Mouse (Mus musculus) right cerebral cortex, postnatal 10 days (tissue): ENCODE measurements around the gene Supt3.

Source experiments
- DNase-seq, 2 experiments: peaks; one replicate each; pipeline ENCODE4 v3.0.0; 2021; ENCODE audit warnings: low spot score in 2 of 2

The Supt3 gene

DNA sequence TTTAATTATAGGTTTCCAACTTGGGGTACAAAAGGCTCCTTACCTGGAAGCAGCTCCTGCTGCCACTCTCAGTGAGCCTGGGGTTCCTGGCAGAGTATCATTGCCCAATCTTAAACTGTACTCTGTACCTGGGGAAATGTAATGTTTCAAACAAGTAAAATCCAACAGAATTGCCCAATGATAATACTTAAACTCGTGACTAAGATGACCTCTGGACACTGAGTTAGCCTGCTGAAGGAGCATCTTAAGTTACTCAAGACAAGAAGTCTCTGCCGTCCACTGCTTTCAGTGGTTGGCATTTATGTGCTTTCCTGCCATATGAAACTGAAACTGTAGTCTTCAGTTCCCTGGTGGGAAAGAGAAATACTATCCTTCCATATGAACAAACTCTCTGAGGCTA is 279.9 kb downstream of the Supt3 start:
- DNase-seq = no peak

GRCm38 (mm10) chr17:45057780-45058179 is 280.8 kb downstream of the Supt3 start:
- no peak for DNase-seq

DNA sequence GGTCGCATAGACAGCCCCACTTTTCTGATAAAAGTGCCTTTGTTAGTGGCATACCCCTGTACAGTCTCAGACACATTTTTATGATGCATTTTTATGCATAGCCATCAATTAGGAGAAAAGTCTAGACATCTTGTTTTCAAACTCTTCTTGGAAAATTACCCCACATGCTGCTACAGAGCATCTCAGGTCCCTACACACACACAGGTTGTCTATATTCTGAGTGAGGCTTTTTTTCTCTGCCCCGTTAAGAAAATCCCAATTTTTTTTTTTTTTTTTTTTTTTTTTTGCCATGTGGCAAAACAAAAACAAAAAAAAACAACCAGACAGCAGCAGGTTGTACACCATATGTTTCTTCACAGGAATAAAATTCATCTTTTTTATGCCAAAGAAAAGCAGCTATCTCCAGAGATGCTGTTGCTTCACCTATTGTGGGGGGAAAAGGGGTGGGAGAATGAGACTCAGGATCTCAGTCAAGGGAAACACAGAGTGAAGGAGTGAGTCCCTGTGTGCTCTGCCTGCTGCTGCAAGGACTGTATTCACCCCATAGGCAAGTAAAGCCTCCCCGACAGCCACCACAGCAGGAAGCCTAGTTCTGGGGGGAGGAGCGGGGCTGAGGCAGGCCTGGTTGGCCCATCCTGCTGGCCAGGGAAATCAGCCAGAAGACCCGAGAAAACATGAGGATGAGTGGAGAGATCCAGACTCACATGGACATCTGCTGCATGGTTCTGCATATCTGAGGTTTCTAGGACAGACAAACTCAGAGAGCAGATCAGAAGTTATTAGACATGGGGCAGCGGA is 281.8 kb downstream of the Supt3 start:
- DNase-seq = no peak

DNA sequence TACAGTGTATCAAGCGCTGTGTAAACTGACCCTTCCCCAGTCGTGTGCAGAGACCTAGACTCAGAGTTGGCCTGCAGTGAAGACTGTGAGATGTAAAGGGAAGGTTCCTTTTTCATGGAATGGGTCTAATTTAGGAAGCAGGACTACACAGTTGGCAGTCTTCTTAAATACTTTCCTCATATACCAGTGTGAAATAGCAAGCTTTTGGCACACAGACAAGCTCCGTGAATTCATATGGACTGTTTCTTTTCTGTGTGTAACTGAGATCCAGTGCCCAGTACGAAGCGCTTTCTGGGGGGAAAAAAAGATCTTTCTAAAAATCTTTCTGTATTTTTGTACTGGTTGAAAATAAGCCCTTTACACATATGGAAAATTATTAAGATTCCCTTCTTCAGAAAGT is 286.8 kb downstream of the Supt3 start:
- DNase-seq = peak; percentile 74 to 82

DNA sequence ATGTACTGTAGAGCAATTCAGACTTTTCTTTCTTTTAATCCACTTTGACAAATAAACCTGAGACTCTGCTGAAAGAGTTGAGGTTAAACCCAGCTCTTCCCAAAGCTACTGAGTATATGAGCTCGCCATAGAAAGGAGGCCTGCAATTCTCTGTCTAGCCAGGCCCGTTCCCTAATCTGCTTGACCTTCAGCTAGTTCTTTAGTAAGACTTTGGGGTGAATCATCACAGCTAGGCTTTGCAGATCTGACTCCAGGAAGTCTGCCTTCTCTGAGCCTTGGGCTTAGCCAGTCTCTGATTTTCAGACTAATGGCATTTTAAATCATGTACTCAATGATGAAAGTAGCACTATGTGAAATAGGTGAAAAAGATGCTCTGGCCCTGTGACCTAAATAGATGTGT is 288.5 kb downstream of the Supt3 start:
- no peak for DNase-seq

DNA sequence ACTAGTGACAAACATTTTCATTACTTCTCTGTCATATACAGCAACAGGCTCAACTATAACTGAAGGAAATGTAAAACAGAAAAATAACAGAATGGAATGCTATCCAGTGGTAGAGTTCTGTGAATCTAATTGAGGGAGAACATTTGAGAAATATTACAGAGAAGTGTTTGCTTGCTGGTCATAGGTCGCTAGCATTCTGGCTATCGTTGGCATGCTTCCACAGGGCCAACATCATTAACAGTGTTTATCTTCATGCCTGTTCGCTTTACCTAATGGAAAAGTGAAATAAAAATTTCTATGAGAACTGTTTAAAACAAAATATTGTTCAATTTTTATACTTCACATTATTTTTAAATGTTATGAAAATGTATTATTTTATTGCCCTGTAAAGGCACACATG is 290.5 kb downstream of the Supt3 start:
- DNase-seq = no peak

DNA sequence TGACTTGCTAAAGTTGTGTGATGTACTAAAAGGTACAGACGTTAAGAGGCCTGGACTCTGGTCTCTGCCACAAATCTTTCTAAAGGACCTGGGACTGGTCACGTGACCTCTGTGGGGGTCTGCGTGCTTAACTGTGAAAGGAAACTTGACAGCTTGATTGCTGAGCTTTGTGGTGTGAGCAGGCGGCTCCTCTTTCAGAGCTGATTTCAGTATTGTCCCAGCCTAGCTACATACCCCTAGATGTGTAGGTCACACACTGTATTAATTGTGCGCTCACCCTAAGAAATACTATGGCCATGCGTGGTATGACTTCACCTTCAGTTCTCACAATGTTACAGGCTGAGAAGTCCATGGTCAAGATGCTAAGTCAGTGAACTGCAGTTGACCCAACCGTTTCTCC is 291.4 kb downstream of the Supt3 start:
- no peak for DNase-seq

DNA sequence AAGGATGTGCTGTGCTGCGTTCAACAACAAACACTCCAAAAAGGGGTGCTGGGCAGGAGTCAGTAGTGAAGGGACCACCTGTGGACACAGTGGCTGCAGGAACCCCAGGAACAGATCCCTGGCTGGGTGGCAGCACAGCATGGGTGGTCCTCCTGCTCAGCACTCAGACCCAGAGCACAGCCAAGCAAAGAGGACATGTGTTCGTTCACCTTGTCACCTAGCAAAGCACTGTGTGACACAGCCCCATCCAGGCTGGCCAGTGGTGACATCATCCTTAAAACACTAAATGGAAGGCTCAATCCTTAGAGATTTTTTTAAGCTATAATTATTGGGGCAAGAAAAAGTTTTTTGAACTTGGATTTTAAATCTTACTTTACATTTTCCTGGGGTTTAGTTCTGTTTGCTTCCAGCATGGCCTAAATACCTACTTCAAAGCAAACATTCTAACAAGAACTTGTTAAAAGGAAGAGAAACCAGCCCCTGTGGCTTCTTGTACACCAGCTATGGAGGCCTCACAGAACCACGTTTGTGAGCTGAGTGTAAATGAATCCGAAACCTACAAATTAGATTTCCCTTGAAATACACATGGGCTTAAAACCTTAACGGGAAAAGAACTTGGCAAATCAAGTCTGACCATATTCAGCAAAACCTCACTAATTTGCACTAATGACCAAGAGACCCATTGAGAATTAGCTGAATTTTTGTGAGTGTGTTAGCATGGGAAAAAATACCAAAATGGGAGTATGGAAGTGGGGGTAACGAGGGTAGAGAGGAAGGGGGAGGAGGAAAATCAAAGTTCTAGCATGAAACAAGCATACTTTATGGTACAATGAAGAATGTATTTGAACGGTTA is 295.8 kb downstream of the Supt3 start:
- no peak for DNase-seq

DNA sequence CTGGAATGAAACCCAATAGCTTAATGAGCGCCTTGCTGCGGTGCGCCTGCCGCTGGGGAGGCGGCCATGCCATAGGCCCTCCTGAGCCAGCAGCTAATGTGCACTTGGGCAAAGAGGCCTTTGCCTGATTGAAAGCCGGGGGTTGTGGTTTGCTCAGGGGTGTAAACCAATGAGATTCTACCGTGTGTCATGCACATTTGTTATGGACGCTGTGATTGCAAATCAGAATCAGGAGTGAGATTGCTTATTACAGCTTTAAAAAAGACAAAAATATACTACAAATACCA is 296.3 kb downstream of the Supt3 start:
- DNase-seq = no peak

- DNase-seq = no peak
These were observed 296.8 kb downstream of the Supt3 start for GRCm38 (mm10) chr17:45073779-45074178.

GRCm38 (mm10) chr17:45076951-45077350 is 300.0 kb downstream of the Supt3 start:
- DNase-seq = no peak

GRCm38 (mm10) chr17:45077921-45078640 is 301.1 kb downstream of the Supt3 start:
- DNase-seq = peak; percentile 41 to 52

DNA sequence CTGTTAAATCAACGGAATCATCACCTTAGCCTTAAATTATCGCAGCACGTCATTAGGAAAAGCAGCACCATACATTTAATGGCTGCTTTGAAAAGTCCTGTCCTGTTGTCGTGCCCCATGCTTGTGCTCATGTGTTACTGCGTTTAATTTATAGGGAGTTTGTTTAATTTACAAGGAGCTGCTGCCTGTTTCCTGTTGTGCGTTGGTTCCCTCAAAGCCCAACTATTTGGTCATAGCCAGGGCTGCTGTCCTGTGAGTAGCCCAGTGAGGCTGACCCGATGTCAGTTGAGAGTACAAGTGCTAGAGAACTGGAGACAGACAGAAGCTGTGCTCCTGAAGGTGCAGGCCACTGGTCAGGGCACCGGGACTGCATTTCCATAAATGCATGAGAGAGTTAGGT is 304.6 kb downstream of the Supt3 start:
- DNase-seq = no peak

DNA sequence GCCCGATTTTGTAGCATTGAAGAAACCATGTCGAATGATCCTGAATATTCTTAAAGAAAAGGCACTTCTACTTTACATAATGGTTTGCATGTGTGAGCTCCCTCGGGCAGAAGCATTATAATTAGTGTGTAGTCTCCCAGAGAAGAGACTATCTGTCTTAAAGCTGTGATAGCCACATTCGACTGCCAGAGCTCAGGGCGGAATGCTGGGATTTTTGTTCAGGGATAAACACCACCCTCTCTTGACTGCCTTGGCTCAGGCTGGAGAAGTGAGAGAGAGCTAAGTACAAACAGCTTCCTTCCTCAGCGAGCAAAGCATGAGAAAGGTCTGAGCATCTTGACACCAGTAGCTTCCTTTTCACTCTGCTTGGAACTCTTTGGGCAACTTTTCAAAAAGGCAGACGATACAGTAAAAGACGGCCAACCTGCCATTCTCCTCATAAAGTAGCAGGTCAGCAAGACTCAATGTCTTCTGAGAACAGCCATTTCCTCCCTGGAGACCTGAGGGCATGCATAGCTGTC is 305.1 kb downstream of the Supt3 start:
- peak; percentile 33 to 40 for DNase-seq

GRCm38 (mm10) chr17:45086361-45086760 is 309.4 kb downstream of the Supt3 start:
- no peak for DNase-seq

GRCm38 (mm10) chr17:45087022-45087421 is 310.1 kb downstream of the Supt3 start:
- DNase-seq = no peak

GRCm38 (mm10) chr17:45101064-45101463 is 324.1 kb downstream of the Supt3 start:
- no peak for DNase-seq

DNA sequence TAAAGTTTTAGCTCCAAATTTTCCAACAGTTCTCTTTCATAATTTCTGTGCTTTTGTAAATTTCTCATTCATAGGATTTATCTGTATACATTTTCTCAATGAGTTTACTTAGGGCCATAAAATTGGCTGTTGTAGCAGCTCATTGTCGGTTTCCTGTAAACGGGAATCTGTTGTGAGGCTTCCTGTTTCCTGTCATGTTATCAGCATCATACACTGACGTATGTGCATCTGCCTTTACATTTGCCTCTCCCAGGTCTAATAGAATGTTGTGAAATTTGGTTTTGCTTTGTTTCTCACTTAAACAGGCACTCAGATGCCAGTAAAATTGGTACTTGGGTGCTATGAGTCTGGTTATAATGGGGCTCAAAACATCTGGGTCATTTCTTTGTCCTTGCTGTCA is 338.4 kb downstream of the Supt3 start:
- no peak for DNase-seq

DNA sequence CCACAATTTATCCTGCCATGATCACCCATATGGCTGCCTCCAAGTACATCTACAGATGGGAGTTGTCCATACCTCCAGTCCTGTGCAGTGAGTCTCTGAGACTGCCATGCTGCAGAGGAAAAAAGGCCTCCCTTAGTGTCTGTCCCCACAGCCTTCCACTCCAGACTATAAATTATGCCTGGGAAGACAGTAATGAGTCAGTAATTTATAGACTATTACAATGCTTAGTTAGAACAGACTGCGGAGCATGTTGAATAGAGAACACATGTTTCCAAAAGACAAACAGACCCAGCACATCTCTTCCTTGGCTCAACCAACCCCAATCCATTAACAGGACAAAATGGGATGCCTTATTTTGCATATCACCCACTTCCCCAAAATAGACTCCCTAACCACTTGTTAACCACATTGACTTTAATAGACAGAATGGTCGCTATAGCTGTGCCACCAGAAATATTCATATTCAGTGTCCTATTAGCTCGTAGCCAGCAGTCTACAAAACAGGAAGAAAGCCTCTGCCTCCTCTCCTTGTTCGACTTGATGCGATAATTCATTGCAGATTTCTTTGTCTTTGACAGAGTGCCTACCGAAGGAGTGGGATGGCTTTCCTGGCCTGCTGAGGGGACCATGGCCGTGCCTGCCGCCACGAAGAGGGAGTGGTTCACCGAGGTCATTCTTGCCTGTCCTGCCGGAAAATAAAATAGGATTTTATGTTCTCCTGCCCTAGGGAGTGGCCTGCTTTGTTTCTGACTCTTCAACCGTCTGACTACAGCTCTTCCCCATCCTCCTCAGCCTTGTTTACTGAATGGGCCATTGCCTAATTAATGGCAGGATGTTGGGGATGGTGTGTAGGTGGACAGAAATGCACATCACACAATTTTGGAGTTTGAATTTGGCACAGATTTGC is 341.9 kb downstream of the Supt3 start:
- DNase-seq = no peak

DNA sequence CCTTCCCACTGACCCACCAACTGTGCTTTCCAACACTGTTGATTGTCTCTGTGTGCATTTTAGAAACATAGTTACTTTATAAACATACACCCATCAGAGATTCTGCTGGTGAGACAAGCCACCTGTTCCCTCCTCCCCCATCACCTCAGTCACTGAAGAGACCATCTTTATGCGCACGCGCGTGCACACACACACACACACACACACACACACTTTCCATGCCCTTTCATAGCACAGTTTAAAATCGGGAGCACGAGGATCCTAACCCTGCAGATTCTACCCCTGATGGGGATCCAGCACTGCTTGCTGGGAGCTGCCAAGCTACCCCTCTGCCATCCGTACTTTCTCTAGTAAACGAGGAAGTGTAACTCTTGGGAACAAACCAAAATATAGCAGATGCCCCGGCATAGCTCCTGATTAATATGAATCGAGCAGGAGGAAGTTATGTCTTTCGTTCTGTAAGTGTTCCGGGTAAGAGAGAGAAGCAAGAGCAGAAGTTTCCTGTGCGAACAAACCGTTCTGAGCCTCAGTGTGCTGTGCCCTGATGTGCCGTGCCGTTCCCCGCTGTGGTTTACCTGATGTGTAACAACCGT is 342.8 kb downstream of the Supt3 start:
- no peak for DNase-seq

DNA sequence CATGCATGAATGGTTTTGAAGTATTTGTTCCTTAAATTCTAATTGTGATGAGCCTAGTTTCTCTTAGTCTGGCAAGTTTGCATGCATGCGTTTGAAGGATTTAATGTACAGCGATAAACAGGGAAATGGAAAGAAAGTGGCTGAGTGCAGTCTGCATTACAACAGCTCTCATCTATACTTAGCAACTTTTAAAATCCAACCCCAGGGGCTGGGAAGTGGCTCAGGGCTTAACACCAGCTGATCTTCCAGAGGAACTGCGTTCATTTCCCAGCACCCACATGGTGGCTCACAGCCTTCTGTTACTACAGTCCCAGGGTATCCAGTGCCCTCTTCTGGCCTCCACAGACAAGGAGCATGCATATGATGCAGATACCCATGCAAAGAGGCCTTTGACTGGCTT is 346.9 kb downstream of the Supt3 start:
- DNase-seq = no peak
